Mouse (Mus musculus) limb, embryonic 14.5 days (tissue): ENCODE data around the gene Olfr1506. TPM values are rescaled to one million over a fixed set of nuclear protein-coding genes. Genes with fewer than 3 reads are reported as not detected.
"Not testable (repeated sequence)": the region's sequence is repeated elsewhere in the genome, so short reads cannot be mapped to it uniquely, and the experiment has no call there.

Experiments used
- ATAC-seq: fragments of 200-750 bp; cut with Nextera tagmentation; 2 replicates; pipeline ENCODE4 v1.8.0; 2017; ENCODE audit warnings: low read depth, moderate number of reproducible peaks, moderate TSS enrichment; ENCODE audit not compliant: low FRiP score
- DNase-seq: peaks from one replicate; pipeline ENCODE4 v3.0.0-alpha.2; 2015; ENCODE audit warnings: low spot score
- H3K27ac ChIP-seq: fragments of 300-500 bp; sonication (generic); replicated peaks from 2 replicates; pipeline ENCODE4 v1.5.1; 2014; ENCODE audit warnings: low read depth, mild to moderate bottlenecking, low read length, moderate library complexity, mixed read lengths
- H3K27me3 ChIP-seq: fragments of 300-500 bp; sonication (generic); 2 replicates; pipeline ENCODE4 v1.6.1; 2014; ENCODE audit warnings: low read length, mixed read lengths; ENCODE audit not compliant: control insufficient read depth, insufficient read depth
- H3K36me3 ChIP-seq: fragments of 300-500 bp; sonication (generic); 2 replicates; pipeline ENCODE4 v1.6.1; 2014; ENCODE audit warnings: mild to moderate bottlenecking, low read length, moderate library complexity, mixed read lengths; ENCODE audit not compliant: control insufficient read depth, insufficient read depth
- H3K4me1 ChIP-seq: fragments of 300-500 bp; sonication (generic); 2 replicates; pipeline ENCODE4 v1.6.1; 2014; ENCODE audit warnings: antibody characterized with exemption, low read length, mixed read lengths; ENCODE audit not compliant: control insufficient read depth, insufficient read depth
- H3K4me2 ChIP-seq: fragments of 300-500 bp; sonication (generic); replicated peaks from 2 replicates; pipeline ENCODE4 v1.6.1; 2014; ENCODE audit warnings: low read depth, mild to moderate bottlenecking, low read length, moderate library complexity; ENCODE audit not compliant: severe bottlenecking
- H3K4me3 ChIP-seq: fragments of 300-500 bp; sonication (generic); replicated peaks from 2 replicates; pipeline ENCODE4 v1.5.1; 2014; ENCODE audit warnings: low read length
- H3K9ac ChIP-seq: fragments of 300-500 bp; sonication (generic); 2 replicates; pipeline ENCODE4 v1.6.1; 2014; ENCODE audit warnings: mild to moderate bottlenecking, low read depth, low read length, moderate library complexity; ENCODE audit not compliant: severe bottlenecking
- H3K9me3 ChIP-seq: fragments of 300-500 bp; sonication (generic); 2 replicates; pipeline ENCODE4 v1.6.1; 2016; ENCODE audit warnings: low read length; ENCODE audit not compliant: control insufficient read depth
- POLR2A ChIP-seq: fragments of 200-500 bp; IDR thresholded peaks from 2 replicates; pipeline ENCODE4 v1.8.0; 2012; ENCODE audit warnings: inconsistent platforms, mild to moderate bottlenecking, moderate library complexity, borderline replicate concordance; ENCODE audit not compliant: insufficient read depth, insufficient read length; ENCODE audit errors: extremely low read depth
- WGBS: fragments of 180-500 bp; shearing (Covaris S2); extraction: QIAGEN DNeasy Blood & Tissue Kit; methylation state at CpG from one replicate; pipeline ENCODE4 v1.1.7; 2014; 5-methylcytosine and 5-hydroxymethylcytosine counted together
- polyA plus RNA-seq, 2 experiments: library from polyadenylated mRNA; depleted of rRNA in 1 of 2; stranded (reverse) in 1 of 2; unstranded in 1 of 2; fragments of >200 nt; fragmentation: Nextera tagmentation in 1 of 2; extraction: Ambion mirVana in 1 of 2; gene quantifications; 2 replicates each; pipeline versions ENCODE4 v1.2.1 to v1.2.3; 2012 to 2014

The Olfr1506 gene
- polyA plus RNA-seq (2012; rRNA removed) (not detected in 2 replicates), polyA plus RNA-seq (2014; fragmentation: Nextera tagmentation; extraction: Ambion mirVana) (not detected in 2 replicates)

- H3K27me3 ChIP-seq, H3K36me3 ChIP-seq, ATAC-seq, DNase-seq, H3K4me2 ChIP-seq, H3K27ac ChIP-seq, H3K4me1 ChIP-seq, H3K9ac ChIP-seq, H3K4me3 ChIP-seq, H3K9me3 ChIP-seq: not testable (repeated sequence)
- no CpG with 5 or more reads among the region's 6 CpGs for WGBS
Measured at GRCm38 (mm10) chr2:90224393-90224792, at the start of gene Olfr1506. Olfr1506 (minus strand) TSS chr2:90224493.

GRCm38 (mm10) chr2:90270932-90271331 lies 46.6 kb upstream of the Olfr1506 start, which contains the start of gene Olfr1271:
Olfr1271 (minus strand) TSS chr2:90271032.
- H3K27me3 ChIP-seq = no peaks in the 10 kb centered on the region
- H3K4me2 ChIP-seq = no peak within 1 kb of the TSS
- H3K4me1 ChIP-seq = no peaks in the 10 kb centered on the region
- no peaks in the 10 kb centered on the region for H3K36me3 ChIP-seq
- TF ChIP-seq POLR2A = no peak
- no peaks in the 10 kb centered on the region for H3K9me3 ChIP-seq
- no peak within 1 kb of the TSS for H3K4me3 ChIP-seq
- DNase-seq = no peak
- H3K27ac ChIP-seq = no peak within 1 kb of the TSS
- no peak for ATAC-seq
- WGBS = 83% methylated on average over 2 of the region's 2 CpGs
- no peak within 1 kb of the TSS for H3K9ac ChIP-seq

DNA sequence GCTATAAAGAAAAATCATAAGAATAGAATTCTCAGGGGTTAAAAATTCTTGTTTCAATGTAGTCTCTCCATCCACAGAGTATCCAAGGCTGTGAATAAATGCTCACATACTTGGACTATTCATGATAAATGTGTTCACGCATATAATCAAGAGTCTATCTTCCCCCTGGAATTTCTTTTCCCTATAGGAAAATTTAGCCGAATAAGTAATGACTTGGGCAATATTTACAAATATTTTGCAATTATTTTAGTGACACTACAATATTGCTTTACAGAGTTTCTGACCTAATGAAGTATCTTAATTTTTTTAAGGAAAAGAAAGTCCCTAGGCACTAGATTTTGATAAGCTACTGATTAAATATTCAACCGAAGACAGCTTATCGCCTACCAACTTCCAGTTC lies 33.2 kb upstream of the Olfr1506 start, which contains the start of gene Olfr142:
TSS of gene Olfr142 (minus strand) at position 101 of the 400 bp plus-strand sequence.
- Histone ChIP-seq H3K9me3 (no peaks in the 10 kb centered on the region), H3K27me3 (no peaks in the 10 kb centered on the region), H3K9ac (no peak within 1 kb of the TSS), H3K4me3 (no peak within 1 kb of the TSS), H3K27ac (no peak within 1 kb of the TSS), H3K36me3 (no peaks in the 10 kb centered on the region), H3K4me2 (no peak within 1 kb of the TSS), H3K4me1 (no peaks in the 10 kb centered on the region)
- WGBS = 96% methylated on average over 4 of the region's 4 CpGs
- DNase-seq = no peak
- no peak for TF ChIP-seq POLR2A
- ATAC-seq = no peak

- H3K27ac ChIP-seq, H3K36me3 ChIP-seq, H3K4me2 ChIP-seq, H3K9me3 ChIP-seq, H3K27me3 ChIP-seq, H3K4me1 ChIP-seq, DNase-seq, H3K9ac ChIP-seq, H3K4me3 ChIP-seq, ATAC-seq: not testable (repeated sequence)
- no CpG with 5 or more reads among the region's 4 CpGs for WGBS
Measured at GRCm38 (mm10) chr2:90199606-90200005, 24.7 kb downstream of the Olfr1506 start.

GRCm38 (mm10) chr2:90195285-90195684 lies 29.0 kb downstream of the Olfr1506 start:
- H3K36me3 ChIP-seq, DNase-seq, ATAC-seq, H3K9ac ChIP-seq, H3K27ac ChIP-seq, H3K27me3 ChIP-seq, H3K4me1 ChIP-seq, H3K4me3 ChIP-seq, H3K9me3 ChIP-seq, H3K4me2 ChIP-seq: not testable (repeated sequence)
- WGBS = no CpG with 5 or more reads among the region's 6 CpGs

DNA sequence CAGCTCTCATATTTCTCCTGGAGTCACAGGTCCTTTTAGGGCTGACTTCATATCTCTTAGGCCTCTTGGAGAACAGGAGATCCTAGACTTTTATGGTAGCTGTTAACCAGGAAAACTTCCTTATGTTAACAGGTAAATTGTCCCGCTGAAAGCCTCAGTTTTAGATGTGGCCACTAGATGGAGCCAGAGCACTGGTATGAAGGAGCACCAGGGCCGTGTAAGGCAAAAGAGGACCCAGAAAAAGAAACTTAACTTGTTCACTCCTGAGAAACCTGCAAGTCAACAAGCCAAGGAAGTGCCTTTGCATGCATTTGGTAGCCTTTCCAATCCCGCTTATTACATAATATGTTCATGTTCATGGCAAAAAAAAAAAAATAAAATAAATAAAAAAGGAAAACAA lies 29.5 kb downstream of the Olfr1506 start:
- not testable (repeated sequence) for DNase-seq, H3K4me1 ChIP-seq, H3K4me2 ChIP-seq, H3K9me3 ChIP-seq, H3K9ac ChIP-seq, H3K27ac ChIP-seq, H3K27me3 ChIP-seq, ATAC-seq, H3K4me3 ChIP-seq, H3K36me3 ChIP-seq
- WGBS = no CpG with 5 or more reads among the region's 3 CpGs

DNA sequence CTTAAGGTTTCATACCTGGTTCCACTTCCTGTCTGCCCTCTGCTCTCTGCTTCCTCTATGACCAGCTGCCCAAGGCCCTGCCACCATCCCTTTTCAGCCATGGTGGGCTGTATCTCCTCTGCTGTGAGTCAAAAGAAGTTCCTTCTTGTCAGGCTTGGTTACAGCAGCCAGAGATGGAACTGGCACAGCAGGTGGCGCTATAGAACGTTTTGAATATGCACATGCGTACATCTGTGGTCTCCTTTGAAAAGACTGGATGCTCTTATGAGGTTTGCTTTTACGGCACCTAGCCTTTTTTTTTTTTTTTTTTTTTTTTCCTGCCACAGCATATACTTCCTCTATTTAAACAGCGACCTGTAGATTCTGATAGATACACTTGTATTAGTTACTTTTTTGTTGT lies 37.2 kb downstream of the Olfr1506 start:
- not testable (repeated sequence) for H3K4me3 ChIP-seq, H3K27me3 ChIP-seq, H3K9me3 ChIP-seq, DNase-seq, H3K4me1 ChIP-seq, H3K4me2 ChIP-seq, H3K27ac ChIP-seq, H3K36me3 ChIP-seq, H3K9ac ChIP-seq, ATAC-seq
- no CpG with 5 or more reads among the region's 5 CpGs for WGBS

GRCm38 (mm10) chr2:90186082-90186481 lies 38.2 kb downstream of the Olfr1506 start:
- not testable (repeated sequence) for H3K27me3 ChIP-seq, H3K9ac ChIP-seq, H3K4me2 ChIP-seq, H3K27ac ChIP-seq, H3K4me1 ChIP-seq, H3K4me3 ChIP-seq, H3K36me3 ChIP-seq, ATAC-seq, H3K9me3 ChIP-seq, DNase-seq
- WGBS = no CpG with 5 or more reads among the region's 4 CpGs
